Mouse (Mus musculus): Measurements from ENCODE around the gene Trmt10c.

DNA sequence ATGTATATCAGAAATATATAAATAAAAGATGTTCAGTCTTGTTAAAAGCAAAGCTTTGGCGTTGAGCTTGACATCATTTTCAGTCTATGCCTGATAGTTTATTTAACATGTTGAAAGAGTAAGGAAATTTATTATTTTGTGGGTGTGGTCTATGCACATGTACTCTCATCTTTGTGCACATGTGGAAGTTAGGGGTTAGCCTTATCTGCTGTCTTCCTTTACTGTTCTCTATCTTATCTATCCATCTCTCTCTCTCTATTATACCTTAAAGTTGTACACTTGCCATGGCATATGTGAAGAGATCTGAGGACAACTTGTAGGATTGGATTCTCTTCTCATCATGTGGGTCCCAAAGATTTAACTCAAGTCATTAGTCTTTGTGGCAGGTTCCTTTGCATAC is 28.8 kb downstream of the Trmt10c start:
- no peak for TF ChIP-seq CTCF (IDR thresholded peaks at IDR 0.05; ENCODE audit: extremely low read depth, insufficient read depth, insufficient read length, insufficient replicate concordance)
- TF ChIP-seq POLR2A (IDR thresholded peaks at IDR 0.05; ENCODE audit: low read depth, low read length): no peak

All from spleen, adult 2 months (tissue).